ENCODE assay signal across 8 mouse cellular contexts in the genomic region with DNA sequence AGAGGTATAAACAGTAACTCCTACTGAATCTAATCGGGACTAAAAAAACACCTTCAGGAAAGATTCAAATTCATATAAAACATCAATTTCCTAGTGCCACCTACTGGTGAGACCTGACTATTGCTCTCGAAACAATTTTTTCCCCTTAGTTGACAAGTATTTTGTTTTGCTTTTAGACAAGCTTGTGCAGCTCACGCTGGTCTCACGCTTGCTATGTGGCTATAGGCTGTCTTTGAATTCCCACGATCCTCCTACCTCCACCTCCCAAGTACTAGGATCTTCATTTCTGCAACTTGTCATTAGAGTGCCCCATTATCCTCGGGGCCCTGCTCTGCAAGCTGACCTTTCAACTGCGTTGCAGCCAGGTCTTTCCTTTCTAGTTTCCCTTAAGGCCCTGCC. TPM values are rescaled to one million over a fixed set of nuclear protein-coding genes. Genes with fewer than 3 reads are reported as not detected.
A peak's percentile ranks its signal among the peaks of the same experiment; 100 is the strongest.
DNase-seq lines count a peak whose midpoint lies in the region; ATAC-seq and TF ChIP-seq lines count a peak whose summit lies in the region.

No protein-coding gene starts in this region.

- peak overlapping the region; percentile 94 for H3K4me3 ChIP-seq in erythroblast, embryonic 14.5 days (replicated peaks)
- peak overlapping the region; percentile 88 for H3K4me3 ChIP-seq in hindbrain, postnatal 0 days (ENCODE audit: low read length)
- peak overlapping the region; percentile 84 for H3K4me3 ChIP-seq in liver, embryonic 11.5 days (ENCODE audit: low read depth, low read length)
- H3K4me3 ChIP-seq in neural tube, embryonic 12.5 days, result peak overlapping the region; percentile 89

- no peaks in the 10 kb centered on the region for H3K9me3 ChIP-seq in erythroblast, embryonic 14.5 days (ENCODE audit: control insufficient read depth, low read length)
- no peaks in the 10 kb centered on the region for H3K9me3 ChIP-seq in hindbrain, postnatal 0 days (ENCODE audit: low read length)
- H3K9me3 ChIP-seq in liver, embryonic 11.5 days (ENCODE audit: control insufficient read depth, low read length), result no peaks in the 10 kb centered on the region
- no peaks in the 10 kb centered on the region for H3K9me3 ChIP-seq in neural tube, embryonic 12.5 days

- peak; percentile 20 for ATAC-seq in Patski
- peak; percentile 51 for ATAC-seq in hindbrain, postnatal 0 days
- ATAC-seq in liver, embryonic 11.5 days (replicated peaks; ENCODE audit: low FRiP score), result peak; percentile 30
- peak; percentile 59; the same call in 1 of the 2 replicates for ATAC-seq in neural tube, embryonic 12.5 days (ENCODE audit: low FRiP score, low read depth)

- peak overlapping the region; percentile 95 for H3K27ac ChIP-seq in hindbrain, postnatal 0 days
- 0 out of 2 replicates have a peak overlapping the region, but pooled peaks have one; percentile 47 for H3K27ac ChIP-seq in liver, embryonic 11.5 days (ENCODE audit: low read depth, low read length)
- peak overlapping the region; percentile 60; the same call in 1 of the 2 replicates for H3K27ac ChIP-seq in neural tube, embryonic 12.5 days

- H3K4me2 ChIP-seq in hindbrain, postnatal 0 days (ENCODE audit: low read depth, low read length), result peak overlapping the region; percentile 69
- peak overlapping the region; percentile 73 for H3K4me2 ChIP-seq in liver, embryonic 11.5 days
- H3K4me2 ChIP-seq in neural tube, embryonic 12.5 days (replicated peaks), result peak overlapping the region; percentile 79

- peaks cover 3% of the 10 kb centered on the region; the same call in 1 of the 2 replicates for H3K36me3 ChIP-seq in erythroblast, embryonic 14.5 days (ENCODE audit: control insufficient read depth)
- H3K36me3 ChIP-seq in hindbrain, postnatal 0 days (ENCODE audit: insufficient read depth, low read length), result no peaks in the 10 kb centered on the region
- no peaks in the 10 kb centered on the region for H3K36me3 ChIP-seq in liver, embryonic 11.5 days (ENCODE audit: control insufficient read depth, insufficient read depth, low read length)
- no peaks in the 10 kb centered on the region for H3K36me3 ChIP-seq in neural tube, embryonic 12.5 days

- peak; percentile 73 for TF ChIP-seq CTCF in Patski (IDR thresholded peaks at IDR 0.05)
- TF ChIP-seq CTCF in hindbrain, postnatal 0 days (IDR thresholded peaks at IDR 0.05; ENCODE audit: low read depth), result peak; percentile 82

- peaks cover 34% of the 10 kb centered on the region for H3K4me1 ChIP-seq in erythroblast, embryonic 14.5 days (ENCODE audit: control insufficient read depth)
- H3K4me1 ChIP-seq in hindbrain, postnatal 0 days (ENCODE audit: insufficient read depth, low read length), result peaks cover 9% of the 10 kb centered on the region
- peaks cover 5% of the 10 kb centered on the region for H3K4me1 ChIP-seq in liver, embryonic 11.5 days (replicated peaks; ENCODE audit: control insufficient read depth, insufficient read depth, low read length)
- peaks cover 8% of the 10 kb centered on the region; the same call in 1 of the 2 replicates for H3K4me1 ChIP-seq in neural tube, embryonic 12.5 days

- peak; percentile 78 for DNase-seq in left cerebral cortex, adult 11 months (ENCODE audit: low spot score)
- DNase-seq in left cerebral cortex, postnatal 36 days (ENCODE audit: low spot score in 2 of 2), result no peak
- DNase-seq in Patski (ENCODE audit: low read depth, low spot score), result peak; percentile 68
- DNase-seq in hindbrain, postnatal 0 days (ENCODE audit: low spot score), result peak; percentile 89
- DNase-seq in liver, embryonic 11.5 days (ENCODE audit: low spot score), result no peak
- no peak for DNase-seq in urinary bladder, adult 2 months (ENCODE audit: low spot score)

- CTCF ChIA-PET in Patski (lab: Charles Lee), result interaction anchor here (0.9 to 5.9 kb wide), 7 partner anchors 9 to 155 kb away, joined by 3 to 91 read pairs (median 3); a partner anchor contains a TSS

- POLR2A ChIA-PET in Patski (lab: Charles Lee), result interaction anchor here (1.2 to 1.9 kb wide), 2 partner anchors 118 to 120 kb away, joined by 4 to 6 read pairs; a partner anchor contains a TSS

- 2% methylated on average over 7 of the region's 7 CpGs for WGBS in hindbrain, postnatal 0 days
- under 1% methylated on average over 7 of the region's 7 CpGs for WGBS in liver, embryonic 11.5 days
- WGBS in neural tube, embryonic 12.5 days, result 2% methylated on average over 7 of the region's 7 CpGs

- H3K9ac ChIP-seq in hindbrain, postnatal 0 days (replicated peaks; ENCODE audit: low read length), result peak overlapping the region; percentile 24; the same call in 1 of the 2 replicates
- 0 out of 2 replicates have a peak overlapping the region, but pooled peaks have one; percentile 4 for H3K9ac ChIP-seq in liver, embryonic 11.5 days (ENCODE audit: low read depth, low read length)
- no peak overlapping the region for H3K9ac ChIP-seq in neural tube, embryonic 12.5 days

- intact Hi-C loops in left cerebral cortex, postnatal 36 days (cut with DNase I), result loop anchor here (1.0 kb wide), 1 partner anchor 119 kb away; a partner anchor contains a TSS

- in situ Hi-C loops in Patski (cut with MboI; ENCODE audit: low pct_unique_long_range_greater_than_20kb), result loop anchor here (5.0 kb wide), 1 partner anchor 120 kb away; a partner anchor contains a TSS

- H3K27me3 ChIP-seq in Patski, result no peaks in the 10 kb centered on the region
- peaks cover 12% of the 10 kb centered on the region for H3K27me3 ChIP-seq in erythroblast, embryonic 14.5 days (ENCODE audit: control insufficient read depth)
- H3K27me3 ChIP-seq in hindbrain, postnatal 0 days (ENCODE audit: insufficient read depth, low read length), result no peaks in the 10 kb centered on the region
- no peaks in the 10 kb centered on the region for H3K27me3 ChIP-seq in liver, embryonic 11.5 days (replicated peaks; ENCODE audit: control insufficient read depth, insufficient read depth, low read length)
- no peaks in the 10 kb centered on the region for H3K27me3 ChIP-seq in neural tube, embryonic 12.5 days (replicated peaks)

RNA-seq across cellular contexts. Expression of a gene that starts 0.5 kb away (rescaled TPM):
- total RNA-seq in left cerebral cortex, postnatal 36 days (2021), result 10 to 100 TPM; 31.9 to 34.9 TPM
- polyA plus RNA-seq in Patski (2021), result 32.1 TPM
- polyA plus RNA-seq in erythroblast, embryonic 14.5 days (2012), result 0.05 and 0.08 TPM in 2 replicates
- 26.3 and 29.0 TPM in 2 replicates for total RNA-seq in hindbrain, postnatal 0 days (2014; rRNA removed)
- 35.2 and 38.5 TPM in 2 replicates for polyA plus RNA-seq in hindbrain, postnatal 0 days (2015; fragmentation: Nextera tagmentation; extraction: Ambion mirVana)
- polyA plus RNA-seq in liver, embryonic 11.5 days (2014; fragmentation: Nextera tagmentation; extraction: Ambion mirVana), result 15.5 and 16.0 TPM in 2 replicates
- 32.2 and 35.7 TPM in 2 replicates for polyA plus RNA-seq in neural tube, embryonic 12.5 days (2016; fragmentation: Nextera tagmentation; extraction: Ambion mirVana)
- polyA plus RNA-seq in urinary bladder, adult 2 months (2012; rRNA removed), result 35.2 and 35.6 TPM in 2 replicates

RNA-seq across cellular contexts. Expression of a gene that starts 45.4 kb away (rescaled TPM):
- 1 to 10 TPM; 2.3 to 2.6 TPM for total RNA-seq in left cerebral cortex, postnatal 36 days (2021)
- polyA plus RNA-seq in Patski (2021), result 9.4 TPM
- polyA plus RNA-seq in erythroblast, embryonic 14.5 days (2012), result not detected in 2 replicates
- total RNA-seq in hindbrain, postnatal 0 days (2014; rRNA removed), result 2.9 and 3.3 TPM in 2 replicates
- polyA plus RNA-seq in hindbrain, postnatal 0 days (2015; fragmentation: Nextera tagmentation; extraction: Ambion mirVana), result 3.6 and 4.3 TPM in 2 replicates
- 0.62 and 0.90 TPM in 2 replicates for polyA plus RNA-seq in liver, embryonic 11.5 days (2014; fragmentation: Nextera tagmentation; extraction: Ambion mirVana)
- polyA plus RNA-seq in neural tube, embryonic 12.5 days (2016; fragmentation: Nextera tagmentation; extraction: Ambion mirVana), result 1.3 and 1.4 TPM in 2 replicates
- 1.7 and 2.0 TPM in 2 replicates for polyA plus RNA-seq in urinary bladder, adult 2 months (2012; rRNA removed)

Comparison
In these comparisons a context has a peak if more than half of its experiments do, and no peak if none do; other contexts are left out.
1. DNase-seq: peak in left cerebral cortex, adult 11 months (single experiment), Patski (single experiment) and hindbrain, postnatal 0 days (single experiment); none in left cerebral cortex, postnatal 36 days (0 of 2), liver, embryonic 11.5 days (single experiment) and urinary bladder, adult 2 months (single experiment).
2. RNA of a gene that starts 0.5 kb away (polyA plus RNA-seq): 35.2 to 35.6 TPM in urinary bladder, adult 2 months, 35.2 to 38.5 TPM in hindbrain, postnatal 0 days, 32.2 to 35.7 TPM in neural tube, embryonic 12.5 days, 32.1 TPM in Patski (single experiment) and 15.5 to 16.0 TPM in liver, embryonic 11.5 days; 0.05 to 0.08 TPM in erythroblast, embryonic 14.5 days; every median in the first group is over 10 times any median in the second.
3. Peak in every context shown above with its lines, with median percentiles within 50 percentile points of each other: ATAC-seq, H3K4me3 ChIP-seq, H3K27ac ChIP-seq and H3K4me2 ChIP-seq.